Mouse (Mus musculus): Measurements from ENCODE around the gene Rabac1. TPM values are rescaled to one million over a fixed set of nuclear protein-coding genes. Genes with fewer than 3 reads are reported as not detected.
A peak's percentile ranks its signal among the peaks of the same experiment; 100 is the strongest.

The Rabac1 gene
- total RNA-seq, 1 experiment = 212 TPM

DNA sequence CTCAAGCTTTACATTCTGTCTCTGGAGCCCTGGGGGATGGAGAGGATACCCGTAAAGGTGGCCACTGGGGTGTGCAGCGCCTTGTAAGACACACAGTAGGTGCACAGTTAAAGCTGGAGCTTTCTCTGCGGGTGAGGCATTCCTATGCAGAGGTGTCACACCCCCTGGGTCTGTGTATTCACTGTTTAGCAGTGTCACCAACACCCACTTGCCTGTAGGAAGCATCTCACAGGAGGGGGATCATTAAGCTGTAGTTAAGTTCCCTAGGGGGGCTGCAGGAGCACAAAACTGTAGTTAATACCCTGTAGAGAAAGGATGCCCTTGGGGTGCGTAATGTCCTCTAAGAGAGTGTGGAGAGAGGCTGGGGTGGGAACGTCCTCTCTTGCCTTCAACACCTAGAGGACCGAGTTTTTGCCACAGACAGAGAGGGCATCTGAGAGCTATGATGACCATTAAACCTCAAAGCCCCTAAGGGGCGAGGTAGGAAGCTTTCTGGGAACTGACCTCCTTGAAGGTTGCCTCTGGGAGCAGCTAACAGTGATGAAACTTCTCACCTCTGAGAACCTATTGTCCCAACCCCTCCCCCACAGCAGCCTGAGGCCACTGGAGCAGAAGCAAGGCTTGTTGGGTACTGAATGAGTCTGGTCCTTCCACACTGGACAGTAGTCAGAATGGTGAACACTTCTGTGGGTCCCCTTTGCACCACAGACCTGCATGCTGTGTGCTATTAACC lies 25.1 kb downstream of the Rabac1 start:
- no peak for TF ChIP-seq ZC3H11A (IDR thresholded peaks at IDR 0.05; ENCODE audit: borderline replicate concordance, low read depth, low read length)
- no peak for TF ChIP-seq CHD2 (IDR thresholded peaks at IDR 0.05; ENCODE audit: low read depth, low read length)
- TF ChIP-seq ZNF384 (IDR thresholded peaks at IDR 0.05; ENCODE audit: low read depth, low read length) = no peak
- no peak for TF ChIP-seq MAFK (IDR thresholded peaks at IDR 0.05; ENCODE audit: insufficient read depth, low read depth, low read length)
- no peak for TF ChIP-seq HCFC1 (IDR thresholded peaks at IDR 0.05; ENCODE audit: borderline replicate concordance, insufficient read depth, low read length)
- Histone ChIP-seq H3K9me3 (ENCODE audit: control insufficient read depth, insufficient read depth, low read depth, low read length) (no peaks in the 10 kb centered on the region), H3K9ac (ENCODE audit: insufficient read depth, low read depth, low read length, poor library complexity, severe bottlenecking) (no peak overlapping the region), H3K27ac (ENCODE audit: insufficient read depth, low read depth, low read length, poor library complexity, severe bottlenecking) (no peak overlapping the region), H3K4me1 (ENCODE audit: control insufficient read depth in 2 of 2, insufficient read depth in 2 of 2, low read length in 2 of 2, poor library complexity in 1 of 2) (peaks cover 0 to 35% of the 10 kb centered on the region in 2 experiments; a peak in 2 of 4 replicates), H3K4me3 (ENCODE audit: insufficient read depth in 1 of 2, low read depth in 1 of 2, low read length in 2 of 2, poor library complexity in 1 of 2, severe bottlenecking in 1 of 2) (no peak overlapping the region), H3K36me3 (ENCODE audit: control insufficient read depth, insufficient read depth, low read length, poor library complexity, severe bottlenecking) (no peaks in the 10 kb centered on the region)
- DNase-seq (ENCODE audit: low read depth, low spot score) = peak; percentile 57
- in situ Hi-C loops (cut with MboI; ENCODE audit: low sequenced_read_pairs in 2 of 2, unreplicated experiment in 2 of 2) = no loop called here

DNA sequence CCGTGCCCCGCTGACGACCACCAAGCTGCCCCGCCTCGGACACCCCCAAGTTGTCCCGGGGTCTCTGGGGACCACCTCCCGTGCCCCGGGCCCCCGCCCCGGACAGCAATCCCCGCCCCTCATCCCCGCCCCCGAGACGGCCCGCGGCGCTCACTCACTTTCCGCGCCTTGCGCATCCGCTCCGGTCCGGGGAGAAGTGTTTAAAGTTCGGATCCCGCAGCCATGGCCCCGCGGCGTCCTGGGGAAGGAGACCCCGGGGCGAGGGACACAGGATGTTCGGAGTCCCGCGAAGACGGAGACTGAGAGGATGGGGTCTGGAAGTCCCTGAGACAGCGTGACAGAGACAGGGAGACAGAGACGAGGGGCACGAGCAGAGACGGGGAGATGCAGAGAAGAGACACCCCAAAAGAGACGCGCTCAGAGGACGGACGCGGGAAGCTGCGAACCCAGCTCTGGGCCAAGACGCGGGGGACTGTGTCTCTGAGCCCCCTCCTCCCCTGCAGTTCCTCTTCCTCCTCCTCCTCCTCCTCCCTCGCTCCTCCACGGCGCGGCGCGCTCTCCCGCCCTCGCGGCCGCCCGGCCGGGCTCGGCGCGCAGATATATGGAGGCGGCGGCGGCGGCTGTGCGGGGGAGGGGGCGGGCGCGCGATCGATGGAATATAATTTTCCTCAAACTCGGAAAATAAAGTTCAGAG lies 28.1 kb downstream of the Rabac1 start, which contains the start of gene Gm4881:
Gene Gm4881, minus strand, starts transcription at position 238 of the 694 bp plus-strand sequence.
- TF ChIP-seq HCFC1 (IDR thresholded peaks at IDR 0.05; ENCODE audit: borderline replicate concordance, insufficient read depth, low read length) (no peak), ZC3H11A (IDR thresholded peaks at IDR 0.05; ENCODE audit: borderline replicate concordance, low read depth, low read length) (no peak), CHD2 (IDR thresholded peaks at IDR 0.05; ENCODE audit: low read depth, low read length) (no peak), MAFK (IDR thresholded peaks at IDR 0.05; ENCODE audit: insufficient read depth, low read depth, low read length) (no peak), ZNF384 (IDR thresholded peaks at IDR 0.05; ENCODE audit: low read depth, low read length) (no peak)
- DNase-seq (ENCODE audit: low read depth, low spot score) = no peak
- no peaks in the 10 kb centered on the region for H3K36me3 ChIP-seq (ENCODE audit: control insufficient read depth, insufficient read depth, low read length, poor library complexity, severe bottlenecking)

DNA sequence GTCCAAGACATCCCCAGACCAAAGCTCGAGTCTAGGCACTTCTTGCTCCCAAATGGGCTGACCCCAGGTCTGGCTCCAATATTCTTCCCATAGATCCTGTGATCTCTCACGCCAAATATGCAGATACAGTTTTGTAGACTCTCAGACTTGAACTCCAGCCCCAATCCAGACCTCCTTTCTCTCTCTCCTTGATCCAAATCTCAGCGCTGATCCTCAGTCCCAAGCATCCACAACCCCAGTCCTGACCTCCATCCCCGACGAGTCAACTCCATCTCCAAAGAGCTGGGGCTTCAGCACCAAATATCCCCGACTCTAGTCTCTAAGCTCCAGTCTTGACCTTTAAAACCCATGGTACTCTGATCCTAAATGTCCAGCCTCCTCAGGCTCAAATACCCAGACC lies 28.9 kb downstream of the Rabac1 start:
- TF ChIP-seq ZC3H11A (IDR thresholded peaks at IDR 0.05; ENCODE audit: borderline replicate concordance, low read depth, low read length) (no peak), MAFK (IDR thresholded peaks at IDR 0.05; ENCODE audit: insufficient read depth, low read depth, low read length) (no peak), HCFC1 (IDR thresholded peaks at IDR 0.05; ENCODE audit: borderline replicate concordance, insufficient read depth, low read length) (no peak), ZNF384 (IDR thresholded peaks at IDR 0.05; ENCODE audit: low read depth, low read length) (no peak), CHD2 (IDR thresholded peaks at IDR 0.05; ENCODE audit: low read depth, low read length) (no peak)
- no peak for DNase-seq (ENCODE audit: low read depth, low spot score)
- H3K4me3 ChIP-seq (ENCODE audit: insufficient read depth in 1 of 2, low read depth in 1 of 2, low read length in 2 of 2, poor library complexity in 1 of 2, severe bottlenecking in 1 of 2) = peak overlapping the region in 1 of 2 experiments; percentile 27; a peak in 1 of 4 replicates
- no peak overlapping the region for H3K9ac ChIP-seq (ENCODE audit: insufficient read depth, low read depth, low read length, poor library complexity, severe bottlenecking)
- H3K27ac ChIP-seq (ENCODE audit: insufficient read depth, low read depth, low read length, poor library complexity, severe bottlenecking) = no peak overlapping the region
- in situ Hi-C loops (cut with MboI; ENCODE audit: low sequenced_read_pairs in 2 of 2, unreplicated experiment in 2 of 2) = no loop called here
- no peaks in the 10 kb centered on the region for H3K36me3 ChIP-seq (ENCODE audit: control insufficient read depth, insufficient read depth, low read length, poor library complexity, severe bottlenecking)
- peaks cover 0 to 27% of the 10 kb centered on the region in 2 experiments; a peak in 1 of 4 replicates for H3K4me1 ChIP-seq (ENCODE audit: control insufficient read depth in 2 of 2, insufficient read depth in 2 of 2, low read length in 2 of 2, poor library complexity in 1 of 2)
- H3K9me3 ChIP-seq (ENCODE audit: control insufficient read depth, insufficient read depth, low read depth, low read length) = no peaks in the 10 kb centered on the region

More for the DNA sequence above, 28.1 kb downstream of the Rabac1 start, which contains the start of gene Gm4881:
- peaks cover 0 to 28% of the 10 kb centered on the region in 2 experiments; a peak in 1 of 4 replicates for H3K4me1 ChIP-seq (ENCODE audit: control insufficient read depth in 2 of 2, insufficient read depth in 2 of 2, low read length in 2 of 2, poor library complexity in 1 of 2)
- H3K4me3 ChIP-seq (ENCODE audit: insufficient read depth in 1 of 2, low read depth in 1 of 2, low read length in 2 of 2, poor library complexity in 1 of 2, severe bottlenecking in 1 of 2) = peak within 1 kb of the TSS; percentile 27 to 60
- in situ Hi-C loops (cut with MboI; ENCODE audit: low sequenced_read_pairs in 2 of 2, unreplicated experiment in 2 of 2) = no loop called here
- no peak within 1 kb of the TSS for H3K27ac ChIP-seq (ENCODE audit: insufficient read depth, low read depth, low read length, poor library complexity, severe bottlenecking)
- H3K9me3 ChIP-seq (ENCODE audit: control insufficient read depth, insufficient read depth, low read depth, low read length) = no peaks in the 10 kb centered on the region
- H3K9ac ChIP-seq (ENCODE audit: insufficient read depth, low read depth, low read length, poor library complexity, severe bottlenecking) = no peak within 1 kb of the TSS

DNA sequence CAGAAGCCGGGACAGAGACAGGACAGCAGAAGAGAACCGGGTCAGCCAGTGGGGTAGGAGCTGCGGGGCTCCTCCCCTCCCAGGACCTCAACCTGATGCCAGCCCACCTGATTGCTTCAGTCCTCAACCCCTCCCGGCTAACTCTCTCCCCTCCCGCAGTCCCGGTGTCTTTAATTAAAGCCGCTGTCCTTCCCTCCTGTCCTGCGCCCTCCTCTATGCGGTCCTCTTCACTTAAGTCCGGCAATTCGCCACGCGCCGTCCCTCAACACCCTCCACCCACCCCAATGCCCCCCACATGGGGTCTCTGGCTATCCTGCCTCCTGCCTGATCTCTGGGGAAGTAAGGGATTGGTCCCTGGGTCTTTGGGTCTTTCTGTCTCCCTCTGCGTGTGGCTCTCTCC lies 40.9 kb downstream of the Rabac1 start:
- in situ Hi-C loops (cut with MboI; ENCODE audit: low sequenced_read_pairs in 2 of 2, unreplicated experiment in 2 of 2) = no loop called here

More for the DNA sequence above, 40.9 kb downstream of the Rabac1 start:
- Histone ChIP-seq H3K9ac (ENCODE audit: insufficient read depth, low read depth, low read length, poor library complexity, severe bottlenecking) (no peak overlapping the region), H3K36me3 (ENCODE audit: control insufficient read depth, insufficient read depth, low read length, poor library complexity, severe bottlenecking) (peaks cover 3% of the 10 kb centered on the region; the same call in 1 of the 2 replicates), H3K4me3 (ENCODE audit: insufficient read depth in 1 of 2, low read depth in 1 of 2, low read length in 2 of 2, poor library complexity in 1 of 2, severe bottlenecking in 1 of 2) (no peak overlapping the region), H3K27ac (ENCODE audit: insufficient read depth, low read depth, low read length, poor library complexity, severe bottlenecking) (no peak overlapping the region), H3K9me3 (ENCODE audit: control insufficient read depth, insufficient read depth, low read depth, low read length) (no peaks in the 10 kb centered on the region), H3K4me1 (ENCODE audit: control insufficient read depth in 2 of 2, insufficient read depth in 2 of 2, low read length in 2 of 2, poor library complexity in 1 of 2) (peaks cover 0 to 32% of the 10 kb centered on the region in 2 experiments; a peak in 1 of 4 replicates)
- no peak for TF ChIP-seq CHD2 (IDR thresholded peaks at IDR 0.05; ENCODE audit: low read depth, low read length)
- TF ChIP-seq ZNF384 (IDR thresholded peaks at IDR 0.05; ENCODE audit: low read depth, low read length) = no peak
- no peak for TF ChIP-seq ZC3H11A (IDR thresholded peaks at IDR 0.05; ENCODE audit: borderline replicate concordance, low read depth, low read length)
- TF ChIP-seq MAFK (IDR thresholded peaks at IDR 0.05; ENCODE audit: insufficient read depth, low read depth, low read length) = no peak
- TF ChIP-seq HCFC1 (IDR thresholded peaks at IDR 0.05; ENCODE audit: borderline replicate concordance, insufficient read depth, low read length) = no peak
- DNase-seq (ENCODE audit: low read depth, low spot score) = no peak

All from ES-E14 (cell line).